Mouse (Mus musculus) embryonic facial prominence, embryonic 10.5 days (tissue): ENCODE measurements around the gene Cmpk1. TPM values are rescaled to one million over a fixed set of nuclear protein-coding genes. Genes with fewer than 3 reads are reported as not detected.

Experiments used
- DNase-seq: peaks from one replicate; pipeline ENCODE4 v3.0.0-alpha.2; 2017; ENCODE audit warnings: low spot score
- H3K27ac ChIP-seq: fragments of 300-500 bp; sonication (generic); replicated peaks from 2 replicates; pipeline ENCODE4 v1.5.1; 2016; ENCODE audit warnings: mild to moderate bottlenecking
- H3K27me3 ChIP-seq: fragments of 300-500 bp; sonication (generic); replicated peaks from 2 replicates; pipeline ENCODE4 v1.6.1; 2016; ENCODE audit warnings: low read depth, mild to moderate bottlenecking; ENCODE audit not compliant: poor library complexity, severe bottlenecking
- H3K36me3 ChIP-seq: fragments of 300-500 bp; sonication (generic); replicated peaks from 2 replicates; pipeline ENCODE4 v1.6.1; 2016; ENCODE audit warnings: mild to moderate bottlenecking, moderate library complexity
- H3K4me1 ChIP-seq: fragments of 300-500 bp; sonication (generic); 2 replicates; pipeline ENCODE4 v1.6.1; 2016
- H3K4me3 ChIP-seq: fragments of 300-500 bp; sonication (generic); 2 replicates; pipeline ENCODE4 v1.5.1; 2016; ENCODE audit warnings: mild to moderate bottlenecking, moderate library complexity
- H3K9me3 ChIP-seq: fragments of 300-500 bp; sonication (generic); 2 replicates; pipeline ENCODE4 v1.6.1; 2016; ENCODE audit warnings: mild to moderate bottlenecking
- WGBS: fragments of 180-500 bp; shearing (Covaris S2); methylation state at CpG from one replicate; pipeline ENCODE4 v1.1.7; 2016; 5-methylcytosine and 5-hydroxymethylcytosine counted together
- polyA plus RNA-seq: library from polyadenylated mRNA; unstranded; fragments of >200 nt; fragmentation: Nextera tagmentation; extraction: Ambion mirVana; gene quantifications from 2 replicates; pipeline ENCODE4 v1.2.1, GENCODE M21; 2016

Gene Cmpk1
- polyA plus RNA-seq, 1 experiment from 2014 or later, result 77.6 TPM

GRCm38 (mm10) chr4:114912705-114913593 lies 74.1 kb downstream of the Cmpk1 start:
- H3K27ac ChIP-seq, result no peak overlapping the region
- peaks cover 98% of the 10 kb centered on the region for H3K27me3 ChIP-seq
- peaks cover 51% of the 10 kb centered on the region for H3K4me1 ChIP-seq
- H3K4me3 ChIP-seq, result peak overlapping the region; percentile 45
- H3K9me3 ChIP-seq, result no peaks in the 10 kb centered on the region
- peak; percentile 59 for DNase-seq
- 5% methylated on average over 35 of the region's 35 CpGs for WGBS
- no peaks in the 10 kb centered on the region for H3K36me3 ChIP-seq

- WGBS, result under 1% methylated on average over 20 of the region's 20 CpGs
- Histone ChIP-seq H3K27ac (peak overlapping the region; percentile 92), H3K4me1 (peaks cover 76% of the 10 kb centered on the region), H3K9me3 (no peaks in the 10 kb centered on the region), H3K27me3 (peaks cover 100% of the 10 kb centered on the region), H3K4me3 (peak overlapping the region; percentile 75), H3K36me3 (no peaks in the 10 kb centered on the region; the same call in 1 of the 2 replicates)
- DNase-seq, result peak; percentile 87
These were observed 77.2 kb downstream of the Cmpk1 start for GRCm38 (mm10) chr4:114909602-114910484.

Other genes with a start within 250 kb of the Cmpk1 start
- 0.09 TPM in 1 of 2 replicates, not detected in the other for gene Gm12830, start 165.5 kb downstream of the Cmpk1 start, polyA plus RNA-seq
- 4.6 and 4.8 TPM in 2 replicates for gene Foxd2, start 78.4 kb downstream of the Cmpk1 start, polyA plus RNA-seq
- 1.0 and 1.5 TPM in 2 replicates for gene Foxe3, start 61.2 kb downstream of the Cmpk1 start, polyA plus RNA-seq
- 19.3 and 20.5 TPM in 2 replicates for gene Stil, start 12.9 kb upstream of the Cmpk1 start, polyA plus RNA-seq
- gene Tal1, start 69.2 kb upstream of the Cmpk1 start, polyA plus RNA-seq, result 1.7 and 1.9 TPM in 2 replicates
- 6.3 and 6.7 TPM in 2 replicates for gene Pdzk1ip1, start 101.5 kb upstream of the Cmpk1 start, polyA plus RNA-seq
- 0.24 and 0.25 TPM in 2 replicates for gene Cyp4x1, start 147.0 kb upstream of the Cmpk1 start, polyA plus RNA-seq